Mouse (Mus musculus) C2C12 (cell line): ENCODE data around the gene Ltn1.

Experiments
- CTCF ChIP-seq: IDR thresholded peaks from one replicate; pipeline ENCODE4 v1.5.1; 2011; ENCODE audit not compliant: control insufficient read depth, insufficient read depth, insufficient read length
- MYOG ChIP-seq: IDR thresholded peaks from one replicate; pipeline ENCODE4 v1.6.1; 2011; ENCODE audit not compliant: control insufficient read depth, insufficient read length; ENCODE audit errors: extremely low read depth

- no peak for TF ChIP-seq CTCF
- no peak for TF ChIP-seq MYOG
These were observed 84.3 kb downstream of the Ltn1 start for GRCm38 (mm10) chr16:87348133-87348532.
